Mouse (Mus musculus): ENCODE results near the gene Gm20388.

The Gm20388 gene

GRCm38 (mm10) chr8:123692165-123692962, 3781.7 kb downstream of the Gm20388 start:
- DNase-seq (ENCODE audit: extremely low spot score, low read depth, low spot score): no peak

GRCm38 (mm10) chr8:123696167-123696566, 3785.5 kb downstream of the Gm20388 start:
- no peak for DNase-seq (ENCODE audit: extremely low spot score, low read depth, low spot score)

GRCm38 (mm10) chr8:123697329-123697728, 3786.7 kb downstream of the Gm20388 start:
- no peak for DNase-seq (ENCODE audit: extremely low spot score, low read depth, low spot score)

GRCm38 (mm10) chr8:123700399-123701070, 3789.9 kb downstream of the Gm20388 start:
- no peak for DNase-seq (ENCODE audit: extremely low spot score, low read depth, low spot score)

GRCm38 (mm10) chr8:123701952-123702587, 3791.4 kb downstream of the Gm20388 start:
- DNase-seq (ENCODE audit: extremely low spot score, low read depth, low spot score): no peak

GRCm38 (mm10) chr8:123705376-123705775, 3794.7 kb downstream of the Gm20388 start:
- DNase-seq (ENCODE audit: extremely low spot score, low read depth, low spot score): no peak

- no peak for DNase-seq (ENCODE audit: extremely low spot score, low read depth, low spot score)
Measured at GRCm38 (mm10) chr8:123707137-123707536, 3796.5 kb downstream of the Gm20388 start.

- DNase-seq (ENCODE audit: extremely low spot score, low read depth, low spot score): no peak
Measured at GRCm38 (mm10) chr8:123708729-123709128, 3798.1 kb downstream of the Gm20388 start.

GRCm38 (mm10) chr8:123710335-123710734, 3799.7 kb downstream of the Gm20388 start:
- DNase-seq (ENCODE audit: extremely low spot score, low read depth, low spot score): no peak

GRCm38 (mm10) chr8:123714451-123714850, 3803.8 kb downstream of the Gm20388 start:
- DNase-seq (ENCODE audit: extremely low spot score, low read depth, low spot score): no peak

GRCm38 (mm10) chr8:123715916-123716592, 3805.4 kb downstream of the Gm20388 start:
- no peak for DNase-seq (ENCODE audit: extremely low spot score, low read depth, low spot score)

GRCm38 (mm10) chr8:123717104-123717503, 3806.5 kb downstream of the Gm20388 start:
- no peak for DNase-seq (ENCODE audit: extremely low spot score, low read depth, low spot score)

GRCm38 (mm10) chr8:123717516-123718490, 3807.2 kb downstream of the Gm20388 start:
- DNase-seq (ENCODE audit: extremely low spot score, low read depth, low spot score): no peak

GRCm38 (mm10) chr8:123718752-123719151, 3808.1 kb downstream of the Gm20388 start:
- no peak for DNase-seq (ENCODE audit: extremely low spot score, low read depth, low spot score)

GRCm38 (mm10) chr8:123719280-123719679, 3808.6 kb downstream of the Gm20388 start:
- no peak for DNase-seq (ENCODE audit: extremely low spot score, low read depth, low spot score)

- DNase-seq (ENCODE audit: extremely low spot score, low read depth, low spot score): no peak
Measured at GRCm38 (mm10) chr8:123719811-123720210, 3809.2 kb downstream of the Gm20388 start.

- no peak for DNase-seq (ENCODE audit: extremely low spot score, low read depth, low spot score)
Measured at GRCm38 (mm10) chr8:123720471-123721001, 3809.9 kb downstream of the Gm20388 start.

GRCm38 (mm10) chr8:123722245-123722644, 3811.6 kb downstream of the Gm20388 start:
- no peak for DNase-seq (ENCODE audit: extremely low spot score, low read depth, low spot score)

- no peak for DNase-seq (ENCODE audit: extremely low spot score, low read depth, low spot score)
Measured at GRCm38 (mm10) chr8:123724752-123725151, 3814.1 kb downstream of the Gm20388 start.

GRCm38 (mm10) chr8:123725261-123725660, 3814.6 kb downstream of the Gm20388 start:
- no peak for DNase-seq (ENCODE audit: extremely low spot score, low read depth, low spot score)
